Mouse (Mus musculus) midbrain, embryonic 12.5 days (tissue): ENCODE measurements around the gene Kif16b. TPM values are rescaled to one million over a fixed set of nuclear protein-coding genes. Genes with fewer than 3 reads are reported as not detected.

Experiments
- ATAC-seq: fragments of 200-750 bp; cut with Nextera tagmentation; 2 replicates; pipeline ENCODE4 v1.8.0; 2017; ENCODE audit warnings: low read depth, moderate TSS enrichment, moderate library complexity; ENCODE audit not compliant: low FRiP score
- H3K27ac ChIP-seq: fragments of 300-500 bp; sonication (generic); replicated peaks from 2 replicates; pipeline ENCODE4 v1.5.1; 2016; ENCODE audit warnings: mild to moderate bottlenecking
- H3K27me3 ChIP-seq: fragments of 300-500 bp; sonication (generic); 2 replicates; pipeline ENCODE4 v1.6.1; 2016; ENCODE audit warnings: mild to moderate bottlenecking
- H3K36me3 ChIP-seq: fragments of 300-500 bp; sonication (generic); 2 replicates; pipeline ENCODE4 v1.6.1; 2016
- H3K4me1 ChIP-seq: fragments of 300-500 bp; sonication (generic); 2 replicates; pipeline ENCODE4 v1.6.1; 2016
- H3K4me2 ChIP-seq: fragments of 300-500 bp; sonication (generic); replicated peaks from 2 replicates; pipeline ENCODE4 v1.6.1; 2016; ENCODE audit warnings: mild to moderate bottlenecking, moderate library complexity
- H3K4me3 ChIP-seq: fragments of 300-500 bp; sonication (generic); 2 replicates; pipeline ENCODE4 v1.5.1; 2016; ENCODE audit warnings: mild to moderate bottlenecking
- H3K9ac ChIP-seq: fragments of 300-500 bp; sonication (generic); replicated peaks from 2 replicates; pipeline ENCODE4 v1.6.1; 2016; ENCODE audit warnings: mild to moderate bottlenecking, moderate library complexity
- H3K9me3 ChIP-seq: fragments of 300-500 bp; sonication (generic); 2 replicates; pipeline ENCODE4 v1.6.1; 2016; ENCODE audit warnings: mild to moderate bottlenecking
- WGBS: fragments of 180-500 bp; shearing (Covaris S2); methylation state at CpG from one replicate; pipeline ENCODE4 v1.1.7; 2016; 5-methylcytosine and 5-hydroxymethylcytosine counted together
- polyA plus RNA-seq: library from polyadenylated mRNA; unstranded; fragments of >200 nt; fragmentation: Nextera tagmentation; extraction: Ambion mirVana; gene quantifications from 2 replicates; pipeline ENCODE4 v1.2.1, GENCODE M21; 2016

The Kif16b gene
- polyA plus RNA-seq, 1 experiment from 2014 or later = 7.3 TPM

DNA sequence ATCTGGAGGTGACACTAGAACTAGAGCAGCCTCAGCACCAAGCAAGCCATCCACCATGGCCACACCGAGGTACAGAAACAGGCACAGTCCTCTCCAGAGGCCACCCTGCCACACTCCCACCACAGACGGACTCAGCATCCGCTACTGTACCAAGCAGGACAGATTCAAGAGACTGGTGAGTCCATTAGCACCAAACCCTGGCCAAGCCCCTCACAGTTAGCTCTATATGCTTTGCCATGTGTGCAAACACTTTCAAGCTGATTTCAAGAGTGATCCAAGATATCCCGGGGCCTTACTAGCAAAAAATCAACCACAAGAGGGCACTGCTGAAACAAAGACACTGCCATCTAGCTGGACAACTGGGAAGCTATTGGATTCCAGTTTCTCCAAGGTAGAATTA, 41.9 kb downstream of the Kif16b start:
- H3K36me3 ChIP-seq = no peaks in the 10 kb centered on the region
- H3K27ac ChIP-seq = no peak overlapping the region
- H3K27me3 ChIP-seq = no peaks in the 10 kb centered on the region
- H3K4me3 ChIP-seq = no peak overlapping the region
- no peak overlapping the region for H3K9ac ChIP-seq
- peak; percentile 54; the same call in 1 of the 2 replicates for ATAC-seq
- H3K9me3 ChIP-seq = no peaks in the 10 kb centered on the region
- no peaks in the 10 kb centered on the region for H3K4me1 ChIP-seq
- WGBS = 63% methylated on average over 4 of the region's 4 CpGs
- no peak overlapping the region for H3K4me2 ChIP-seq

DNA sequence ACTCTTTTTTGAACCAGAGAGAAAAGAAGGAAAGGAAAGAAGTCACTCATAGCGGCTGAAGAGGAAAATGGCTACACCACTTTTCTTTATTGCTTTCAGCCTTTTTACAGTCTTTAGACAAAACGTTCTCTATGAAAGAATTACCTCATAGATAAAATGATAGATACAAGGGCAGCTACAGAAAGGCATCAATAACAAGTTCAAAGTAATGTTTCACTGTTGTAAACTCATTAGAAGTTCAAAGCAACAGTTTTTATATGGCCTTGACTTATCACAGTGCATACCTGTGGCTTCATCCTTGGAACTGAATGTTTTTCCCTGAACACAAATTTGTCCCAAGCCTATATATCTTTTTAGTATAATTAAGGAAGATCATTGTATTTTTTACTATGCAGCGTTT, 62.6 kb downstream of the Kif16b start:
- WGBS = 76% methylated on average over 3 of the region's 3 CpGs
- no peak for ATAC-seq
- Histone ChIP-seq H3K4me3 (no peak overlapping the region), H3K36me3 (no peaks in the 10 kb centered on the region), H3K4me1 (no peaks in the 10 kb centered on the region), H3K4me2 (no peak overlapping the region), H3K9me3 (no peaks in the 10 kb centered on the region), H3K9ac (no peak overlapping the region), H3K27ac (no peak overlapping the region), H3K27me3 (no peaks in the 10 kb centered on the region; the same call in 1 of the 2 replicates)

GRCm38 (mm10) chr2:142838118-142838517, 63.2 kb downstream of the Kif16b start:
- Histone ChIP-seq H3K27ac (no peak overlapping the region), H3K4me1 (peaks cover 3% of the 10 kb centered on the region; the same call in 1 of the 2 replicates), H3K4me3 (no peak overlapping the region), H3K9ac (no peak overlapping the region), H3K36me3 (no peaks in the 10 kb centered on the region), H3K9me3 (no peaks in the 10 kb centered on the region), H3K4me2 (no peak overlapping the region), H3K27me3 (no peaks in the 10 kb centered on the region; the same call in 1 of the 2 replicates)
- no peak for ATAC-seq
- WGBS = 83% methylated on average over 1 of the region's 1 CpGs

DNA sequence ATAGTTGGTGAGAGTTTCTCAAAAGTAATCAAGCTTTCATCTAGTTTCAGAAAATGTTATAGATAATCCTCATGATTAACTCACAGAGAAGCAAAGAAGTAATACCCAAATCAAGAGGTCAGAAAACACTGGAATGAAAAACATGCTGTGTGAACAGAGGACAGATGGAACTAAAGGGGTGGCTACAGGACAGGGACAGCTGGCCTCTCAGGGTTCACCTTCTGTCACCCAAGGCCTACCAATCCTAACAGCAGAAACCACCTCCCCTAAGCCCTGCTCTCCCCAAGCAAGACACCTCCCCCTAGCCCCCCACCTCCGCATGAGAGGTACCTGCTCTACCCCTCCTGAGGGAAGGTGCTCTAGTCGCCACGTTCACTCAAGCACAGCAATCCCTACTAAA, 66.6 kb downstream of the Kif16b start:
- H3K9me3 ChIP-seq = no peaks in the 10 kb centered on the region
- no peak overlapping the region for H3K4me3 ChIP-seq
- H3K27ac ChIP-seq = no peak overlapping the region
- no peak for ATAC-seq
- no peak overlapping the region for H3K4me2 ChIP-seq
- H3K9ac ChIP-seq = no peak overlapping the region
- 91% methylated on average over 3 of the region's 3 CpGs for WGBS
- peaks cover 11% of the 10 kb centered on the region for H3K27me3 ChIP-seq
- peaks cover 15% of the 10 kb centered on the region; the same call in 1 of the 2 replicates for H3K4me1 ChIP-seq
- H3K36me3 ChIP-seq = no peaks in the 10 kb centered on the region

DNA sequence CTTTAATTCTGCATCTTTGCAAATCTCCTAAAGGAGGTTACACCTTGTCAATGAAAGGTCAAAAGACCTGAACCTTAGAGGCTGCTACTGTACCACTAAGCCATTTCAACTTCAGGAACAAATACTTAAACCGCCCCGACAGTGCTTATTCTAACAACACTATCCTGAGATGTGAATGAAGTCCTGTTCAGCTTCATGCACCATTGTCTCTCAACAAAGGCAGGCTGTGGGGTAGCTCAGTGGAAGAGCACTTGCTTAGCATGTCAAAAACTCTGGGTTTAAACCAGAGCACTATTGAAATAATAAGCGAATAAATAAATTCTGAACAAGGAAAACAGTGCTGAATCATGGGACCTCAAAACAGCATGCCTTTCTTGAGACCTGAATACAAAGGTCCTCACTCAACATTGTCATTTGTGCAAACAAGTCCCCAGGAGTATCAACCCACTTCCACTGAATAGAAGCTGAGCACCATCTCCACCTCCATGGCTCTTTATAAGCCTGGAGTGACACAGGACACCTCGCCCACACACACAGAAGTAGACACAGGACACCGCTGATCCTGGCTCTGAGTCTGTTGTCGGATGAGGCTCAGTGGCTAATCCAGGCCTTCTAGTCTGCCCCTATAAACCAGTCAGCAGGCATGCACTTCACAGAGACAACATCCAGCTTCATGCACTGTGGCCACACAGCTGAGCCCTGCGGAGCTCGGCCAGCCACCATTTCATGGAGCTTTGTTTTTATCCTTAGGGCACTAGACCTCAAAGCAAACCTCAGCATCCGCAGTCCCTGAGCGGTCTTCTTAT, 68.5 kb downstream of the Kif16b start:
- Histone ChIP-seq H3K27ac (0 out of 2 replicates have a peak overlapping the region, but pooled peaks have one; percentile 46), H3K4me3 (no peak overlapping the region), H3K4me1 (peaks cover 15% of the 10 kb centered on the region; the same call in 1 of the 2 replicates), H3K9me3 (no peaks in the 10 kb centered on the region), H3K36me3 (no peaks in the 10 kb centered on the region), H3K9ac (no peak overlapping the region), H3K4me2 (no peak overlapping the region), H3K27me3 (peaks cover 11% of the 10 kb centered on the region)
- ATAC-seq = peak; percentile 82
- 23% methylated on average over 10 of the region's 10 CpGs for WGBS

DNA sequence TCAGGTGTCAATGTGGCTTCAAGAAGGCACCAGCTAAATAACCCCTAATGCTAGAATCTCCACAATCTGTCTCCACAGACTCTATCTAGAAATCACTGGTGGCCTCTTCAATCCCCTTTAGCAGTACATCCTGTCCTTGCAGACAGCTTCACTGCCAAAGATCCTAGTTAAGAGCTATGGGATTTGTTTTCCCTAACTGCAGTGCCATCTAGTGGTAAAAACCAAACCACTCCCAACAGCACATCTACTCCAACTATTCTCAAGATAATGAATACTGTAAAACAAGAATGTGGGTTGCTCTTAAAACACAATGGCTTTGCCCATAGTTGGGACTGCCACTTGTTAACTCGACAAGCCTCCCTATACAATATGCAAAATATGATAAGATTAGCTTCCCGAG, 88.3 kb downstream of the Kif16b start:
- H3K9me3 ChIP-seq = no peaks in the 10 kb centered on the region
- WGBS = 35% methylated on average over 2 of the region's 2 CpGs
- peak; percentile 80 for ATAC-seq

DNA sequence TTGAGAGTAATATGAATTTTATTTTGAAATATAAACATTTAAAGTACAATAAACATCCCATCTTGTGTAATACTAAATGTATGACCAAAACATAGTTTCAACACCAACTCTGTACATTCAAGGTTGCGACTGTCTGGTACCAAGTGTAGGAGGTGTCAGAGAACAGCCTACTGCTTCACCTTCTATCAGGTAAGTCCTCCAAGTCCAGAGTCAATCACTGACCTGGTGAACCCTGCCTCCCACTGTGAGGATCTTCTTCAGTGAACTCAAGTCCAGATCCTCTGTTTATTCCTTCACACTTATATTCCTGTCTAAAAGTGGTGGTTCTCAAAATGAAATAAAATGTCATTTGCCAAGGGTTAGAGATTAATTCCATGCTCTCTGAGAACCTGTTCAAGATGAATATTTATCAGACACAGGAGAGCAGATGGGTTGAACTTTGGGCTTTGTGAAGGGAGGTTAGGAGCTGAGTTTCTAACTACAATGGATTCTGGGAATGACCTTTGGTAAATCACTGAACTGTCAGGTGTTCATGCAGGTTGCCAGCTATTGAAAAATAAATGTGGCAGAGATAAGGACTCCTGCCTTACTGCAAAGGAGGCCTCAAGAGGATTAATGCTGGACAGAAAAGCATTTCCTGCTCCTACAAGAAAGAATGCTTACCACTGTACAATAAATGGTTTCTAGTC, 97.4 kb downstream of the Kif16b start:
- H3K27ac ChIP-seq = no peak overlapping the region
- H3K36me3 ChIP-seq = no peaks in the 10 kb centered on the region
- H3K9ac ChIP-seq = no peak overlapping the region
- WGBS = 100% methylated on average over 1 of the region's 1 CpGs
- no peak overlapping the region for H3K4me3 ChIP-seq
- no peak for ATAC-seq
- H3K27me3 ChIP-seq = no peaks in the 10 kb centered on the region
- no peak overlapping the region for H3K4me2 ChIP-seq
- no peaks in the 10 kb centered on the region for H3K9me3 ChIP-seq
- H3K4me1 ChIP-seq = no peaks in the 10 kb centered on the region

More for the DNA sequence above, 88.3 kb downstream of the Kif16b start:
- Histone ChIP-seq H3K27me3 (no peaks in the 10 kb centered on the region), H3K4me2 (no peak overlapping the region), H3K9ac (no peak overlapping the region), H3K27ac (no peak overlapping the region), H3K36me3 (no peaks in the 10 kb centered on the region), H3K4me3 (no peak overlapping the region), H3K4me1 (peaks cover 3% of the 10 kb centered on the region; the same call in 1 of the 2 replicates)

DNA sequence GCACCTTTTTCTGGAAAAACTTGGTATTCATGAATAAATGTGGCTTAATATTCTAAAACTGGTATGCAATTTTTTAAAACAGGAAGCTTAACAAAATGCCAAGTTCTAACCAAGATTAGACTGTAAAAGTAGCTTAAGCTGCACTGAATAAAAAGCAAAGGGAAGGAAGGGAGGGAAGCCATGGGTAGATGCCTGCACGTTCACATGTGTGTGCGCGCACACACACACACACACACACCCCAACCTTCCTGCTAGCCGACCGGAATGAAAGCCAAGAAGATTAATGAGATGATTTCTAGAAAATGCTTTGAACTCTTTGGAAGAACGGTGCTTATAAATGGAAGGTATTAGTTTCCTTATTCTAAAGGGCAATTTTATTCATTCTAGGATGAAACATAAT, 104.0 kb downstream of the Kif16b start:
- H3K9ac ChIP-seq = no peak overlapping the region
- no peaks in the 10 kb centered on the region for H3K9me3 ChIP-seq
- no peaks in the 10 kb centered on the region for H3K4me1 ChIP-seq
- no peaks in the 10 kb centered on the region for H3K36me3 ChIP-seq
- H3K4me2 ChIP-seq = no peak overlapping the region
- no peak overlapping the region for H3K27ac ChIP-seq
- 72% methylated on average over 6 of the region's 6 CpGs for WGBS
- ATAC-seq = no peak
- no peaks in the 10 kb centered on the region for H3K27me3 ChIP-seq
- H3K4me3 ChIP-seq = no peak overlapping the region

GRCm38 (mm10) chr2:142775358-142775757, 126.0 kb downstream of the Kif16b start:
- Histone ChIP-seq H3K27ac (no peak overlapping the region), H3K9ac (no peak overlapping the region), H3K4me3 (no peak overlapping the region), H3K36me3 (no peaks in the 10 kb centered on the region), H3K4me2 (no peak overlapping the region), H3K4me1 (no peaks in the 10 kb centered on the region), H3K27me3 (no peaks in the 10 kb centered on the region), H3K9me3 (no peaks in the 10 kb centered on the region)
- no peak for ATAC-seq
- WGBS = 78% methylated on average over 1 of the region's 1 CpGs

- Histone ChIP-seq H3K4me1 (no peaks in the 10 kb centered on the region; the same call in 1 of the 2 replicates), H3K27me3 (no peaks in the 10 kb centered on the region), H3K36me3 (no peaks in the 10 kb centered on the region), H3K4me2 (no peak overlapping the region), H3K27ac (no peak overlapping the region), H3K9ac (no peak overlapping the region), H3K9me3 (no peaks in the 10 kb centered on the region), H3K4me3 (no peak overlapping the region)
- ATAC-seq = no peak
- WGBS = 73% methylated on average over 1 of the region's 1 CpGs
Observed at GRCm38 (mm10) chr2:142774752-142775151, 126.6 kb downstream of the Kif16b start.

GRCm38 (mm10) chr2:142769647-142770121, 131.6 kb downstream of the Kif16b start:
- peak overlapping the region; percentile 25; the same call in 1 of the 2 replicates for H3K4me2 ChIP-seq

GRCm38 (mm10) chr2:142764276-142764675, 137.1 kb downstream of the Kif16b start:
- Histone ChIP-seq H3K27ac (no peak overlapping the region), H3K27me3 (no peaks in the 10 kb centered on the region), H3K4me3 (no peak overlapping the region), H3K9ac (no peak overlapping the region), H3K4me1 (no peaks in the 10 kb centered on the region), H3K9me3 (no peaks in the 10 kb centered on the region), H3K4me2 (no peak overlapping the region), H3K36me3 (no peaks in the 10 kb centered on the region)
- ATAC-seq = no peak
- 91% methylated on average over 2 of the region's 2 CpGs for WGBS

More at GRCm38 (mm10) chr2:142769647-142770121, 131.6 kb downstream of the Kif16b start:
- Histone ChIP-seq H3K9ac (no peak overlapping the region), H3K36me3 (no peaks in the 10 kb centered on the region), H3K9me3 (no peaks in the 10 kb centered on the region), H3K4me1 (no peaks in the 10 kb centered on the region; the same call in 1 of the 2 replicates), H3K27ac (peak overlapping the region; percentile 52), H3K27me3 (no peaks in the 10 kb centered on the region), H3K4me3 (no peak overlapping the region)
- ATAC-seq = peak; percentile 72; the same call in 1 of the 2 replicates
- WGBS = 51% methylated on average over 11 of the region's 11 CpGs
